Mouse (Mus musculus) gastrocnemius, postnatal 4 days (tissue): Measurements from ENCODE around the gene Dennd5b. TPM values are rescaled to one million over a fixed set of nuclear protein-coding genes. Genes with fewer than 3 reads are reported as not detected.
"Not testable (repeated sequence)": the region's sequence is repeated elsewhere in the genome, so short reads cannot be mapped to it uniquely, and the experiment has no call there.

ENCODE experiments used
- DNase-seq, 2 experiments: peaks; one replicate each; pipeline ENCODE4 v3.0.0; 2021 to 2022; ENCODE audit warnings: low spot score in 2 of 2, mixed read lengths in 2 of 2
- total RNA-seq, 2 experiments: library from RNA; stranded (reverse); gene quantifications; 2 replicates each; pipeline ENCODE4 v1.2.3; 2021

Dennd5b gene
- total RNA-seq, 2 experiments from 2014 or later = 16.9 to 21.1 TPM

- DNase-seq = no peak
These were observed 70.1 kb downstream of the Dennd5b start for GRCm38 (mm10) chr6:149031377-149031776.

- DNase-seq = no peak
These were observed 83.0 kb downstream of the Dennd5b start for GRCm38 (mm10) chr6:149018431-149018830.

GRCm38 (mm10) chr6:149010766-149011301, 90.6 kb downstream of the Dennd5b start:
- DNase-seq = no peak

GRCm38 (mm10) chr6:149005009-149005408, 96.5 kb downstream of the Dennd5b start:
- DNase-seq = no peak

GRCm38 (mm10) chr6:148994327-148994999, 107.0 kb downstream of the Dennd5b start:
- DNase-seq = no peak

GRCm38 (mm10) chr6:148993117-148994077, 108.1 kb downstream of the Dennd5b start:
- no peak for DNase-seq

GRCm38 (mm10) chr6:148992373-148993116, 108.9 kb downstream of the Dennd5b start:
- no peak for DNase-seq

GRCm38 (mm10) chr6:148991660-148992372, 109.7 kb downstream of the Dennd5b start:
- DNase-seq = no peak

GRCm38 (mm10) chr6:148989792-148990491, 111.5 kb downstream of the Dennd5b start:
- not testable (repeated sequence) for DNase-seq

- no peak for DNase-seq
These were observed 115.5 kb downstream of the Dennd5b start for GRCm38 (mm10) chr6:148986003-148986402.

GRCm38 (mm10) chr6:148980495-148980894, 121.0 kb downstream of the Dennd5b start:
- no peak for DNase-seq

GRCm38 (mm10) chr6:148975096-148975495, 126.4 kb downstream of the Dennd5b start:
- no peak for DNase-seq

GRCm38 (mm10) chr6:148972891-148973290, 128.6 kb downstream of the Dennd5b start:
- DNase-seq = no peak

- no peak for DNase-seq
These were observed 129.2 kb downstream of the Dennd5b start for GRCm38 (mm10) chr6:148972059-148972848.

- DNase-seq = no peak
These were observed 130.0 kb downstream of the Dennd5b start for GRCm38 (mm10) chr6:148971385-148971940.

GRCm38 (mm10) chr6:148961285-148961684, 140.2 kb downstream of the Dennd5b start:
- no peak for DNase-seq

- no peak for DNase-seq
These were observed 141.8 kb downstream of the Dennd5b start for GRCm38 (mm10) chr6:148959540-148960238.

GRCm38 (mm10) chr6:148958712-148959111, 142.8 kb downstream of the Dennd5b start:
- no peak for DNase-seq
